Mouse (Mus musculus) right cerebral cortex, postnatal 4 days (tissue): ENCODE measurements around the gene Sdha.

Source experiments
- DNase-seq: peaks from one replicate; pipeline ENCODE4 v3.0.0-alpha.2; 2022

Gene Sdha

DNA sequence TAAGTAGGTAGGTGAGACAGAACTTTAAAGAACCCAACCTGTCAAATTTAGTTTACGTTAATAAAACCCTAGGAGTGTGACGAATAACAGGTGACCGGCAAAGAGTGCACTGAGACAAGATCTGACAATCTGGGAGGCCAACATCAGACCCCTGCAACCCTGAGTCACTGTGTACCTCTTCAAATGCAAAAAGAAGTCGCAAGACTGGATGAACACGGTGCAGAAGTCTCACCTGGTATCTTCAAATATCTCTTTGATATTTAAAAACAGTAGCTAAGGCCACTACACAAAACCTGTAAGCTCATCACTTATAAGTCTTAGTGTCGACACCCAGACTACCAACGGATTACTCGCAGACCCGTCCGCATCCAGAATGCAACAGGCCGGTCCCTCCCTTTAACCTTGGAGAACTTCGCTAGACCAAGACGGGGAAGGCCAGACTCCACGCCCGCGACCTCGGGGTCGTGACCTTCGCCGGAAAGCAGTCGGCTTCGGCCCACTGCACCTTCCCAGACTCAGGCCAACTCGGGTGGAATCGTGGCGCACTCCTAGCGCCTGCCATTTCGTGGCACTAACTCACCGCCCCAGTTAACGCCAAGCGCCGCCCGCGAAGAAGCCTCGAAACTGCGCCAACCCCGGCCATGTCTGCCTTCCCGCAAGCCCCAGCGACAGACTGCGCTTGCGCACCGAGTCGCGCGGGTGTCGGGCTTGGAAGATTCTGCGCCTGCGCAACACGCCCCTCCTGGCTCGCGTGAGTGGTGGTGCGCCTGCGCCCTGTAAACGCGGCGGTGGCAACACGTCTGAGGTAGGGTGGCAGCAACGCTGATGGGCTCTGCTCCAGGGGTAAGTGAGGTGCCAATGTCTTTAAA lies at the start of gene Sdha, which contains the start of gene Ccdc127:
Gene Sdha (minus strand): TSS at position 715 of the 869 bp plus-strand sequence.
Gene Ccdc127 (plus strand): TSS at position 744 of the 869 bp plus-strand sequence.
- peak; percentile 97 for DNase-seq

GRCm38 (mm10) chr13:74399298-74399839 lies 49.3 kb upstream of the Sdha start, which contains the start of gene Ftl1-ps1:
Ftl1-ps1 (plus strand) TSS chr13:74399694.
- DNase-seq = no peak

GRCm38 (mm10) chr13:74391156-74391555 lies 41.1 kb upstream of the Sdha start:
- no peak for DNase-seq

GRCm38 (mm10) chr13:74390371-74390990 lies 40.4 kb upstream of the Sdha start, which contains the start of gene Zfp72:
Zfp72 (minus strand) TSS chr13:74390836.
- DNase-seq = peak; percentile 62

DNA sequence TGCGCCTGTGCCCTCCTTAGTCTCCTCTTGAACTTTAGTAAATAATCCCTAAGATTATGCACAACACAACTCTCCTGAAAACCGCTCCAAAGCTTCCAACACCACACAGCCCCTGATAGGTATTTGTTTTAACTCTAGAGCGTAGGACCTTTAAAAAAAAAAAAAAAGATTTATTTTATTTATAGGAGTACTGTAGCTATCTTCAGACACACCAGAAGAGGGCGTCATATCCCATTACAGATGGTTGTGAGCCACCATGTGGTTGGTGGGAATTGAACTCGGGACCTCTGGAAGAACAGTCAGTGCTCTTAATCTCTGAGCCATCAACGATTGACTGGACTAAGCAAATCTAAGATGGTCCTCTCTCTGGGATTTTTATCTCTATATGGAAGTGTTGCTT lies 39.6 kb upstream of the Sdha start:
- DNase-seq = no peak

DNA sequence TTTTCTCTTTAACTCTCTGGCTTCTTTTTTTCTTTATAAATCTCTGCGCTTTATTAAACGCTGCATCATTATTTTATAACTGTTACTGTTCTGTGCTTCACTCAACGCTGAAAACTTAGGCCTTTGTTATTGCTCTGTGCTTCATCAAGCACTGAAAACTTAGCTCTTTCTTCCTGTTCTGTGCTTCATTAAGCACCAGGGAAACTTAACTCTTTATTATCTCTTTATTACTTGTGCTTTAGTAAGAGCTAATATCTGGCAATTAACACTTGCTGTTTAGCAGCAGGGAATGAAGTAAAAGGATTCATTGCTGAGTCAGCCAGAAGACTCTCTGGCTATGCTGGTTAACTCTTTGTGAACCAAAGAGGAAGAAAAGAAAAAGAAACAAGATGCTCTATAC lies 32.2 kb upstream of the Sdha start:
- no peak for DNase-seq

DNA sequence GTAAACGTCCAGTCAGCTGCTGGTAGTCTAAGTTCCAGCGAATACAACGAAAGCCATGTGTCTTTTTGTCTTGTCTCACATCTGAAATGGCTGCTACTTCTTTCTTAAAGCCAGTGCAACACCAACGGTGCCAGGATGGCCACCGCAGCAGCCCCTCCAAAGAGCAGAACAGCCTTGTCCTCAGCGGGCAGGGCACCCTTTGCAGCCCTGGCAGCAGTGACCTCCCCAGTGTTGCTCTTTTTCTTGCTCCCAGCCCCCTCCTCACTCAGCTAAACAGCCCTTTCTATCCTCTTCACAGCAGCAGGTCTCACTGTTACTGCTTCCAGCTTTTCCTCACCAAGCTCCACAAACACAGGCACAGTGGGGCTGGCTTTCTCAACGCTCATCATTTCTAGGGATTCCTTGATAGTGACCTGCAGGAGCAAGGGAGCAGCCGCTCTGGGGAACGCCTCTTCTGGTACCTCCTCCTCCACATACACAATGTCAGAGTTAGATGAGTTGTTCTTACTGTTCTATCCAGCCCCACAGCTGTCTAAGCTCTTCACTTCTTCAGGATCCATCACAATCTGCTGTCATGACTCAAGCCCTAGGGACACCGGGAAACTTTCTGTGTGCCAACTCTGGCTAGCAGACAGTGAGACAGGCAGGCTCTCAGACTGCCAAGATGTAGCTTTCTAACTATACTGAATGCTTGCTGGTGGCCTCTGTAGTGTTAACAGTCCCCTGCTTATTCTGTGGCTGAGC lies 31.6 kb upstream of the Sdha start:
- no peak for DNase-seq

DNA sequence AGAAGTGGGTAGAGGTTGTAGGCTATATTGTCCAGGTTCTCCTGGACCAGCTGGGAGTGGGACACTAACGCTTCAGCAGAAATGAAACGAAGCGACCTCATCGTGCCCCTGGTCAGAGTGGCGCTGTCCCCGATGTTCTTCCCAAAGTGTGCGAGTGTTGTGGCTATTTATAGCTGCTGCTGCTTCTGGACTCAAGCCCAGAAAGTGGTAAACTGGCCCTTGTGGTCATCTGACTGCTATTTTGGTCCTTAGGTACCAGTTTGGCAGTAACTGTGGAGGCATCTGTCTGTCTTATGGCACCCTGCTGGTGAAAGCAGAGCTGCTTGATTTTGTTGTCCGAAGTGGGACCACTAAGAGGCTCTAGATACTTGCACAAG lies 13.8 kb upstream of the Sdha start, which contains the start of gene Lrrc14b:
Gene Lrrc14b (minus strand): TSS at position 147 of the 377 bp plus-strand sequence.
- no peak for DNase-seq

- DNase-seq = no peak
These were observed 13.2 kb upstream of the Sdha start for GRCm38 (mm10) chr13:74363176-74363858.

DNA sequence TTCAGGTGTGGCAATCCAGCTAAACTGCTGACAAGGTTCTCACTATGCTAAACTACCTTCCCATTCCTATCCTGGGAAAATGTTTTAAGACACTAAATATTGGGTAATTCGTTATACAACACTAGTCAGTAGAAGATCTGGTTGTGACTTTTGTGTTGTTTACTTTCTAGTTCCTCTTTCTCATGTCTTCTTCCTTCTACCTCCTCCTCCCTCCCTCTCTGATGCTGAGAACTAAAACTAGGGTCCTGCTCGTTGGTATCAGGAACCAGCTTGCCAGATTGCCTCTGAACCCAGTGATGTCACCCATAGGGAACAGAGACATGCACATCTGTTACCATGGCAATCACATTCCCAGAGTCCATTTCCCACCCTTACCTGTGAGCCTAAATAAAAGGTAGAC lies 12.1 kb upstream of the Sdha start:
- DNase-seq = no peak

GRCm38 (mm10) chr13:74356491-74356890 lies 6.4 kb upstream of the Sdha start:
- DNase-seq = no peak

- peak; percentile 21 for DNase-seq
These were observed 391 bp upstream of the Sdha start for GRCm38 (mm10) chr13:74350435-74350906.

DNA sequence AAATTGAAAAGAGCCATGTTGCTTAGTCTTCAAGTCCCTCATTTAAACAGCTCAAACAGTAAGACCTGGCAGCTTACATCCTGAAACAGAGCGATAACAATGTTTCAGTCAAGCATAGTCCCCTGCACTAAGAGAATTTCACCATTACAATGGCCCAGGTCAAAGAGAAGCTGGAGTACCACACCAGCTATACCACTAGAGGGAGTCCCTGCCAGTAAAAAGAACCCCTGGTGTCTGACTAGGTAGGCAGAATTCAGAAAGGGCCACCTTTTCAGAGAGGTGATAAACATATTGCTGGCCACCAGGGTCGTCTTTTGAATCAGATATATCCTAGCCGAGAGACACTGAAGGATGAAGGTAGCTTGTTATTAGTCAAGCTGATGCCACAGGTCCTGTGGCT lies 9.0 kb downstream of the Sdha start:
- DNase-seq = no peak

- DNase-seq = no peak
These were observed 20.8 kb downstream of the Sdha start for GRCm38 (mm10) chr13:74329321-74329720.

DNA sequence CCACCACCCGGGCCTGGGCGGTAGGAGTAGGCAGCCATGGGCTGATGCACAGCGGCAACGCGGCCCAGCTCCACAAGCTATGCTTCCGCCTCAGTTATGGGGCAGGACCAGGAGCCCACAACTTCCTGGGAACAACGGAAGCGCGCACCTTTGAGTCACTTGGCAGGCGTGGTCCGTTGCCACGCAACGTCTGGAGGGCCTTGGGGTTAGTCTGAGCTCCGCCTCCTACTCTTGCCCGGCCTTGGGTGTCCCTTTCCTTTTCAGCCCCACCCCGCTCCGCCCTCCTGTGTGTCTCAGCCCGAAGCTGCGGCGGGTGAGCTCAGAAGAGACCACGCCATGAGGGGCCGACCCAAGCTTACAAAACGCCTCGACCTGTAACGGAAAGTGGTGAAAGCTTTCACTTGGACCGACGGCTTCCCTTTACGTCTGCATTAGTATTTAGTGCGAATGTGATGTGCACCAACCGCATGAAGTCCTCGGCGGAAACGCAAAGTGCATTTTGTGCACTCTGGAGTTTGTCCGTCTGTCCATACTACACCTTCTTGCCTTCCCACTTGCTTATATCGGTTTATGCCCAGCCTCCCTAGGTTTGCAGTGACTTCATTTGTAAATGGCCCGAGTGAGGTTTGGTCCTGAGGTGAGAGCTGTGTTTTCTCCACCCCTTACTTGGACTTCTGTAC lies 32.8 kb downstream of the Sdha start, which contains the start of gene Pdcd6:
Gene Pdcd6 (minus strand): TSS at position 411 of the 680 bp plus-strand sequence.
- peak; percentile 77 for DNase-seq

DNA sequence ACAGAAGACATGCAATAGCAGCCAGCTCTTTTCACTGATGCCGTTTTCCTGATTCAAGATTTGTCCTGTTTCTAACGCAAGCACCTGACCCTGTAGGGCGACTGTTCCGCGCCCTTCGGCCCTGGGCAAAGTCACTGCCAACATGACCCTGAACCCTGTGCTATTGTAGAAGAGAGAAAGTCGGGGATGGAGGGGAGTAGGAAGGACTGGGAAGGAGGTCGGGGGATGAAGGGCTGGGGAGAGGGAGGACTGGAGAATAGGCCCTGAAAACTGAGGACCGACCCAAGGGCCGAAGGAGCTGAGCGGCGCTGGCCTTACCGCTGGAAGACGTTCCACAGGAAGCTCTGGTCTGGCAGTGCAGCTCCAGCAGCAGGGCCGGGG lies 33.3 kb downstream of the Sdha start:
- no peak for DNase-seq

DNA sequence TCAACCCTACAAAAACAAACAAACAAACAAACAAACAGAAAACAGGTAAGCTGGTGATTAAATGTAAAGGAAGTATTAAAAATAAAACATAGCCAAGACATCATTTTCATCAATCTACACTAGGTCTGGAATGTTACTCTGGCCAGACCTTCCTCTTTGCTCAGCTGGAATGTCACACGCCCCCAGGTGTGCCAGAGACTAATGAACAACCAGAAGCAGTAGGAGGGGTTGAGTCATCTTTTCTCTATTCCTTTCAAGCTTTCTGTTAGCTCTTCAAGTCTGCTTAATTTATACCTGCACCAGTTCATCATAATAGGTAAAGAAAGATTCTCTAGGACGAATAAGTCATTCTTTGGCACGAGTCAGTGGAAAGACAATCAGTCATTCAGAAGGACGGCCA lies 33.7 kb downstream of the Sdha start:
- DNase-seq = no peak

DNA sequence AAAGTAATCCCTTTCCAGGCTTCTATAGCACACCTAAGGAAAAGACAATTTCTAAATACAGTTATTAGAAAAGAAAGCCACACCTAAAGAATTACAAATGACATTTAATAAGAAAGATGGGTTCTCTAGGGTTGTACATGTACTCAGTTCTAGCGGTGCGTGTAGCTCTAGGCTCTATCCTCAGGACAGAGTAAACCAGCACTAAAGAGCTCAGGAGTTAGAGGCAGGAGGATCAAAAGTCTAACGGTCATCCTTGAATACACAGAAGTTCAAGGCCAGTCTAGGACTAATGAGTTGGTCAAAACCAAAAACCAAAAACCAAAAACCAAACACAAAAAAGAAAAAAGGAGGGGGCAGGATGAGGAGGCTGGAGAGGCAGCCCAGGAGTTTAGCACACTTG lies 35.5 kb downstream of the Sdha start:
- DNase-seq = no peak

GRCm38 (mm10) chr13:74305780-74306179 lies 44.3 kb downstream of the Sdha start:
- DNase-seq = no peak

GRCm38 (mm10) chr13:74305380-74305779 lies 44.7 kb downstream of the Sdha start:
- no peak for DNase-seq
